Mouse (Mus musculus) embryonic facial prominence, embryonic 11.5 days (tissue): ENCODE results near the gene Ap2s1. TPM values are rescaled to one million over a fixed set of nuclear protein-coding genes. Genes with fewer than 3 reads are reported as not detected.

Experiments
- ATAC-seq: fragments of 200-750 bp; cut with Nextera tagmentation; replicated peaks from 2 replicates; pipeline ENCODE4 v1.8.0; 2017; ENCODE audit warnings: low read depth; ENCODE audit not compliant: insufficient number of reproducible peaks, low FRiP score, low TSS enrichment
- DNase-seq: peaks from one replicate; pipeline ENCODE4 v3.0.0-alpha.2; 2015; ENCODE audit warnings: low spot score
- H3K27ac ChIP-seq: fragments of 300-500 bp; sonication (generic); replicated peaks from 2 replicates; pipeline ENCODE4 v1.5.1; 2014; ENCODE audit warnings: mild to moderate bottlenecking, low read depth, low read length, control low read depth
- H3K27me3 ChIP-seq: fragments of 300-500 bp; sonication (generic); 2 replicates; pipeline ENCODE4 v1.6.1; 2014; ENCODE audit warnings: mild to moderate bottlenecking, low read length, moderate library complexity, mixed read lengths; ENCODE audit not compliant: control insufficient read depth, insufficient read depth
- H3K36me3 ChIP-seq: fragments of 300-500 bp; sonication (generic); replicated peaks from 2 replicates; pipeline ENCODE4 v1.6.1; 2014; ENCODE audit warnings: low read depth, mild to moderate bottlenecking, low read length, moderate library complexity, mixed read lengths; ENCODE audit not compliant: control insufficient read depth, insufficient read depth
- H3K4me1 ChIP-seq: fragments of 300-500 bp; sonication (generic); 2 replicates; pipeline ENCODE4 v1.6.1; 2014; ENCODE audit warnings: low read length, mixed read lengths; ENCODE audit not compliant: control insufficient read depth, insufficient read depth
- H3K4me2 ChIP-seq: fragments of 300-500 bp; sonication (generic); 2 replicates; pipeline ENCODE4 v1.6.1; 2014; ENCODE audit warnings: low read depth, mild to moderate bottlenecking, control low read depth, low read length, moderate library complexity
- H3K4me3 ChIP-seq: fragments of 300-500 bp; sonication (generic); 2 replicates; pipeline ENCODE4 v1.5.1; 2014; ENCODE audit warnings: low read depth, low read length, control low read depth
- H3K9ac ChIP-seq: fragments of 300-500 bp; sonication (generic); replicated peaks from 2 replicates; pipeline ENCODE4 v1.6.1; 2014; ENCODE audit warnings: mild to moderate bottlenecking, control low read depth, low read length
- H3K9me3 ChIP-seq: fragments of 300-500 bp; sonication (generic); replicated peaks from 2 replicates; pipeline ENCODE4 v1.6.1; 2016; ENCODE audit warnings: mild to moderate bottlenecking, low read length, inconsistent platforms, mixed read lengths; ENCODE audit not compliant: control insufficient read depth
- WGBS: fragments of 180-500 bp; shearing (Covaris S2); extraction: QIAGEN DNeasy Blood & Tissue Kit; methylation state at CpG from one replicate; pipeline ENCODE4 v1.1.7; 2014; 5-methylcytosine and 5-hydroxymethylcytosine counted together
- polyA plus RNA-seq: library from polyadenylated mRNA; unstranded; fragments of >200 nt; fragmentation: Nextera tagmentation; extraction: Ambion mirVana; gene quantifications from 2 replicates; pipeline ENCODE4 v1.2.1, GENCODE M21; 2014

The Ap2s1 gene
- polyA plus RNA-seq, 1 experiment from 2014 or later, result 262 TPM

DNA sequence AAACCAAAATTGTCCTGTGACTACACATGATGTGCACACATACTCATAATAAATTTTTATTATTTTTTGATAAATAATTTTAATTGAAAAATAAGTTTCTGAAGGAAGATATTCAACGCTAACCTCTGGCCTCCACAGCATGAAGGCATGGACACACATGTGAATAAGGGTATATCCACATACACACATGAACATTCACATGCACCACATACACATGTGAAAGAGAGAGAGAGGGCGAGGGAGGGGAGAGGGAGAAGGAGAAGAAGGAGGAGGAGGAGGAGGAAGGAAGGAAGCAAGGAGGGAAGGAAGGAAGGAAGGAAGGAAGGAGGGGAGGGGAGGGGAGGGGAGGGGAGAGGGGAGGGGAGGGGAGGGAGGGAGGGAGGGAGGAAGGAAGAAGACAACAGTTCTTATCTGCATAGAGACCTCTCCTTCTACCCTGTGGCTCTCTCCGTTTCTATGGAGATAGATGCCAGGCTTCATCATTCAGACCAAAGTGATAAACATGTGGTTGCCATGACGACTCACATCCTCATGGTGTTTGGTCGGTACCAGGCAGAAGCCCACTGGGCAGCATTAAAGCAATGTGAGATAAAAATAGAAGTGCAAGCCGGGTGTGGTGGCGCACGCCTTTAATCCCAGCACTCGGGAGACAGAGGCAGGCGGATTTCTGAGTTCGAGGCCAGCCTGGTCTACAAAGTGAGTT, 20.8 kb downstream of the Ap2s1 start:
- Histone ChIP-seq H3K36me3 (no peaks in the 10 kb centered on the region), H3K27me3 (no peaks in the 10 kb centered on the region), H3K27ac (no peak overlapping the region), H3K4me3 (no peak overlapping the region), H3K4me1 (no peaks in the 10 kb centered on the region), H3K4me2 (no peak overlapping the region), H3K9me3 (no peaks in the 10 kb centered on the region), H3K9ac (no peak overlapping the region)
- no peak for ATAC-seq
- 80% methylated on average over 10 of the region's 11 CpGs for WGBS
- DNase-seq, result peak; percentile 45

DNA sequence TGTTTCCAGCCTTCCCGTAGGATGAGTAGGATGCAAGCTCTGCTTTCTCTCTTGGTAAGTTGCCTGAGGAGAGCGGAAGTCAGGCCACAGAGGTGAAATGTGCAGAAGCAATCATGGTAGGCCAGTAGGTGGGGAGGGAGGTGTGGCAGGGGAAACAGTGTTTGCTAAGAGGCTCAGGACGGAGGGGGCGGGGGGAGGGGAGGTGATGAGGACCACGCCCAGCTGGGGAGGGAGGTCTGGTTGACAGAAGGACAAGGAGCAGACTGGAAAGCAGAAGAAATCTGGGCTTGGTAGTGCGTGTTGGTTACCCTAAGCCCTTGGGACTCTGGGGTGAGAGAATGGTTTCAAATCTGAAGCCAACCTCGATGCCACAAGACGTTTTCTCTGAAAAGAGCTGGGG, 22.1 kb downstream of the Ap2s1 start:
- ATAC-seq, result no peak
- 21% methylated on average over 8 of the region's 8 CpGs for WGBS

DNA sequence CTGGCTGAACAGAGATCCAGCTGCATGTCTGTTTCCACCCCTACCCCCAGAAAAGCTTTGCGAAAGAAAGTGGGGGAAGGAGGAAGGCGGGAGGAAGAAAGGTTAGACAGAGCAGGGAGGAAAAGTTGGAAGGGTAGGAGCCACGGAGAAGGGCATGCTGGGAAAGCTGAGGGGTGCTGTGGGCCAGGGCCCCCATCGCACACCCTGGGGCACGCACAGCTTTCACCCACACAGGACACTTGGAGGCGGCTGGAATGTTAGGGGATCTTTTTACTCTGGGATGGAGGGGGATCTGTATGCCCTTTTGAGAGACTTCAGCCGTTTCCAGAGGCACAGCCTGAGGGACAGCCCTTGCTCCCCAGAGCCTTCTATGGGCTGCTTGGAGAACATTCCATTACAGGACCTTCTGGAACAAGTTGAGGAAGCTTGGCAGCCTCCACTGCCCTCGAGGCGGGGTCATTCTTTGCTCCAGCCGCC, 22.8 kb downstream of the Ap2s1 start:
- H3K9me3 ChIP-seq, result no peaks in the 10 kb centered on the region
- ATAC-seq (no peak), DNase-seq (no peak)
- H3K27ac ChIP-seq, result no peak overlapping the region
- no peak overlapping the region for H3K4me2 ChIP-seq
- 34% methylated on average over 10 of the region's 10 CpGs for WGBS
- H3K9ac ChIP-seq, result no peak overlapping the region
- no peaks in the 10 kb centered on the region for H3K4me1 ChIP-seq
- H3K4me3 ChIP-seq, result no peak overlapping the region
- H3K36me3 ChIP-seq, result no peaks in the 10 kb centered on the region
- no peaks in the 10 kb centered on the region for H3K27me3 ChIP-seq

More for the DNA sequence above, 22.1 kb downstream of the Ap2s1 start:
- Histone ChIP-seq H3K9ac (no peak overlapping the region), H3K27me3 (no peaks in the 10 kb centered on the region), H3K36me3 (no peaks in the 10 kb centered on the region), H3K27ac (no peak overlapping the region), H3K4me2 (no peak overlapping the region), H3K9me3 (no peaks in the 10 kb centered on the region), H3K4me3 (no peak overlapping the region), H3K4me1 (no peaks in the 10 kb centered on the region)
- peak; percentile 22 for DNase-seq

DNA sequence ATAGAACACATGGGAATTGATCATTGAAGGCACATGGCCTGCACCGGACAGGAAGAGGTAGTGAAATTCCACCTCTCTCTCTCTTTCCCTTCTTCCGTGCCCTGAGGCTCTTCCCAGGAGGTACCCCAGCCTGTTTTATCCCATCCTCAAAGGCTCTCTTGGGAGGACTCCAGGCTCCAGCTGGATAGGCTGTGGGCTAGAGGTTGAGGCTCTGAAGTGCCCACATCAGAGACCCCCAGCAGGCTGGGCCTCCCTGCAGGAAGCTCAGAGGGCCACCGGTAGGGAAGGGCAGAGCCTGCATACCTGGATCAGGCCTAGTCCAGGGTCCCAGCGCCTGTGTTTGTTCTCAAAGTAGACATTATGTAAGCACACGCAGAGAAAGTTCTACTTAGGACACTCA, 23.4 kb downstream of the Ap2s1 start:
- no peaks in the 10 kb centered on the region for H3K27me3 ChIP-seq
- DNase-seq, result no peak
- H3K9ac ChIP-seq, result no peak overlapping the region
- H3K4me1 ChIP-seq, result 0 out of 2 replicates have a peak, but pooled peaks cover 3% of the 10 kb centered on the region
- no peaks in the 10 kb centered on the region for H3K9me3 ChIP-seq
- H3K27ac ChIP-seq, result no peak overlapping the region
- ATAC-seq, result no peak
- H3K4me2 ChIP-seq, result no peak overlapping the region
- no peak overlapping the region for H3K4me3 ChIP-seq
- 47% methylated on average over 5 of the region's 5 CpGs for WGBS
- no peaks in the 10 kb centered on the region for H3K36me3 ChIP-seq

DNA sequence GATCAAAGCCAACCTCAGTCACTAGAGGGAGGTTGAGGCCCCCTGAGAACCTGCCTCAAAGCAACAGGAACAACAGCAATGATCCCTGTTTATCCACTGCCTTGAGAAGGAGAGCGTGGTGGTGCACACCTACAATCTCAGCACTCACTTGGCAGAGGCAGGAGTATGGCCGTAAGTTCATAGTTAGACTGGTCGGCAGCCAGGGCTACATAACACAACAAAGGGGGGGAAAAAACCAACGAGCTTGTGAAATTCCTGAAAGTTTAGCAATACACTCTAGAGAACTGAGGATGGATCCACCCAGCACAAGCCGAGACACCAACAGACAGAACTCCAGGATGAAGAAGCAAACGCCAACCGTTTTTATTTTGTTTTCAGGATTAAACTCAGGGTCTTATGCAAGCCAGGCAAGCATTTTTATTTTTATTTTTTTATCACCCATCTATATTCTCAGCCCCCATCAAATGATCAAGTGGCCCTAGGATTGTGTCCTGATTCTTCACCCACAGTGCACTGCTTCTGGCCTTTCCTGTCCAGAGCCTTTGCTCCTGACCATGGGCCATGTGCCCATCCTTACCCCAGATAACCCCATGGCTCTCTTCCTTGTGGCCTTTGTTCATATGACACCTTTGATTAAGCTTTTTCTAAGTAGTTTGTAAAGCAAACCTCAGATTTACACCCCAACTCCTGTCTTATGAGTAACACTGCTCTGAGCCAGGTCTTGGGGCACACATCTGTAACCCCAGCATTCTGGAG, 25.4 kb downstream of the Ap2s1 start:
- no peak overlapping the region for H3K4me2 ChIP-seq
- H3K36me3 ChIP-seq, result no peaks in the 10 kb centered on the region
- H3K27ac ChIP-seq, result no peak overlapping the region
- no peak overlapping the region for H3K4me3 ChIP-seq
- H3K9ac ChIP-seq, result no peak overlapping the region
- DNase-seq, result no peak
- H3K27me3 ChIP-seq, result no peaks in the 10 kb centered on the region
- no peak for ATAC-seq
- H3K9me3 ChIP-seq, result no peaks in the 10 kb centered on the region
- 0 out of 2 replicates have a peak, but pooled peaks cover 3% of the 10 kb centered on the region for H3K4me1 ChIP-seq
- 89% methylated on average over 7 of the region's 7 CpGs for WGBS

DNA sequence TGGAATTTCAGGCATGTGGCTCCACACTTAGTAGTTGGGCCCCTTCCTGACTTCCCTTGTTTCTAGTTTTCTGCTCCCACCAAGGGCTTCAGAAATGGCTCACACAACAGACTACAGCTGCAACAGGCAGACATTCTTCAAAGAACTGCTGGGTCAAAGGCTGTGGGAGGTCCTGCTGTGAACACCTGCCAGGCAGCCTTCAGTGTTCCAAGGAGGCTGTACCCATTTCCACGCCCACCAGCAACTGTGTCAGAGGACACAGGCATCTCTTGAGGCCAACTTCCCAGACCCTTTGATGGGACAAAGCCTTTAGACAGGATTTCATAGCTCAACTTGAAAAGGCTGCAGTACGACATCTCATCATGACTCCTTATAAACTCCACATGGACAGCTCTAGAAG, 28.2 kb downstream of the Ap2s1 start:
- H3K9me3 ChIP-seq, result no peaks in the 10 kb centered on the region
- no peak overlapping the region for H3K9ac ChIP-seq
- 0 out of 2 replicates have a peak, but pooled peaks cover 3% of the 10 kb centered on the region for H3K4me1 ChIP-seq
- no peak overlapping the region for H3K4me3 ChIP-seq
- H3K4me2 ChIP-seq, result no peak overlapping the region
- no peaks in the 10 kb centered on the region for H3K36me3 ChIP-seq
- 36% methylated on average over 2 of the region's 2 CpGs for WGBS
- no peak overlapping the region for H3K27ac ChIP-seq
- ATAC-seq (no peak), DNase-seq (no peak)
- no peaks in the 10 kb centered on the region for H3K27me3 ChIP-seq

DNA sequence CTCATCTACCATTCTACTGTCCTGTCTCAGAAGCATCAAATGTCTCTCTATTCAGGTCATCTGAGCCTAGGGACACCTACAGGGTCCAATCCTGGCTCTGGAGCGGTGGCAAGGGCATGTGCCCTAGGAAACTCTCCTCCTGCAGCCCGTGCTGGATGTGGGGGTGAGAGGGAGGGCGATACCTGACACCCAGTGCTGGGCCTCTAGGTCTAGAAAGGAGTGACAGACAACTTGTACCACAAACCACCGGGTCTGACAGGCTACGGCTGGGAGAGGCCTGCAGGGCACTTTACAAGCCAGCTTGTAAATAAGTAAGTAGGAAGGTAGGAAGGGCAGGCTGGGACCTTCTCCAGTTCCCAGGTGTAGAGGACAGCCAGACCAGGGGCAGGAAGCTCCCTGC, 37.7 kb downstream of the Ap2s1 start:
- 41% methylated on average over 5 of the region's 5 CpGs for WGBS
- H3K4me2 ChIP-seq, result no peak overlapping the region
- no peaks in the 10 kb centered on the region for H3K36me3 ChIP-seq
- H3K4me3 ChIP-seq, result no peak overlapping the region
- DNase-seq (no peak), ATAC-seq (no peak)
- no peaks in the 10 kb centered on the region for H3K4me1 ChIP-seq
- no peaks in the 10 kb centered on the region for H3K27me3 ChIP-seq
- no peaks in the 10 kb centered on the region for H3K9me3 ChIP-seq
- H3K9ac ChIP-seq, result no peak overlapping the region
- H3K27ac ChIP-seq, result no peak overlapping the region

DNA sequence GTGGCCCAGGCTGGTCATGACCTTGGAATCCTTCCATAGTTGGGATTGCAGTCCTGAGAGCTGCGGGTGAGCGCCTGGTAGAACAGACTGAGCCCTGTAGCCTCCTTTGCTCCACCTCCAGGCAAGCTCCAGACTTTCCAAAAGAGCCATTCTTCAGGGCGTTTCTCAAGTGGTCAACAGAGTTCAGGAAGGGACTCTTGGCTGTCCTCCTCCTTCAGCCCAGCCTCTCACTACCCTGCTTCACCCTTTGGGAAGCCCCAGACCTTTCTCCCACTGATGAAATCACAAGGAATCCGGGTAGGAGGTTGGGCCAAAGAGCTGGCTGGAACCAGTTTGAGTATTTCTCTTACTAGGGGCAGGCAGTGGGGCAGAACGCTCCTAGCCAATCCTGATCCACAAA, 41.9 kb downstream of the Ap2s1 start:
- H3K36me3 ChIP-seq, result no peaks in the 10 kb centered on the region
- no peak for DNase-seq
- no peak overlapping the region for H3K9ac ChIP-seq
- no peak overlapping the region for H3K4me2 ChIP-seq
- no peak overlapping the region for H3K27ac ChIP-seq
- no peaks in the 10 kb centered on the region for H3K9me3 ChIP-seq
- no peak for ATAC-seq
- 75% methylated on average over 5 of the region's 5 CpGs for WGBS
- H3K4me1 ChIP-seq, result peaks cover 5% of the 10 kb centered on the region; the same call in 1 of the 2 replicates
- H3K4me3 ChIP-seq, result no peak overlapping the region
- no peaks in the 10 kb centered on the region; the same call in 1 of the 2 replicates for H3K27me3 ChIP-seq
